Mouse (Mus musculus) hindbrain, postnatal 0 days (tissue): ENCODE data around the gene Aqp2. TPM values are rescaled to one million over a fixed set of nuclear protein-coding genes. Genes with fewer than 3 reads are reported as not detected.

Experiments used
- ATAC-seq: fragments of 200-750 bp; cut with Nextera tagmentation; 2 replicates; pipeline ENCODE4 v1.8.0; 2017; ENCODE audit warnings: mild to moderate bottlenecking, moderate TSS enrichment, moderate library complexity
- DNase-seq: peaks from one replicate; pipeline ENCODE4 v3.0.0-alpha.2; 2015; ENCODE audit warnings: low spot score
- H3K27ac ChIP-seq: fragments of 300-500 bp; sonication (generic); 2 replicates; pipeline ENCODE4 v1.5.1; 2014; ENCODE audit warnings: mild to moderate bottlenecking
- H3K27me3 ChIP-seq: fragments of 300-500 bp; sonication (generic); 2 replicates; pipeline ENCODE4 v1.6.1; 2014; ENCODE audit warnings: low read length, mixed read lengths; ENCODE audit not compliant: insufficient read depth
- H3K36me3 ChIP-seq: fragments of 300-500 bp; sonication (generic); 2 replicates; pipeline ENCODE4 v1.6.1; 2014; ENCODE audit warnings: low read length, mixed read lengths; ENCODE audit not compliant: insufficient read depth
- H3K4me1 ChIP-seq: fragments of 300-500 bp; sonication (generic); 2 replicates; pipeline ENCODE4 v1.6.1; 2014; ENCODE audit warnings: antibody characterized with exemption, low read length, mixed read lengths; ENCODE audit not compliant: insufficient read depth
- H3K4me2 ChIP-seq: fragments of 300-500 bp; sonication (generic); 2 replicates; pipeline ENCODE4 v1.6.1; 2014; ENCODE audit warnings: low read depth, mild to moderate bottlenecking, low read length, moderate library complexity, mixed read lengths
- H3K4me3 ChIP-seq: fragments of 300-500 bp; sonication (generic); 2 replicates; pipeline ENCODE4 v1.5.1; 2014; ENCODE audit warnings: low read length
- H3K9ac ChIP-seq: fragments of 300-500 bp; sonication (generic); replicated peaks from 2 replicates; pipeline ENCODE4 v1.6.1; 2014; ENCODE audit warnings: mild to moderate bottlenecking, low read length, moderate library complexity, mixed read lengths
- H3K9me3 ChIP-seq: fragments of 300-500 bp; sonication (generic); 2 replicates; pipeline ENCODE4 v1.6.1; 2016; ENCODE audit warnings: low read length, mixed read lengths
- CTCF ChIP-seq: IDR thresholded peaks from 2 replicates; pipeline ENCODE4 v1.5.1; 2016; ENCODE audit warnings: antibody characterized with exemption, control low read depth, low read depth
- WGBS: fragments of 180-500 bp; shearing (Covaris S2); extraction: QIAGEN DNeasy Blood & Tissue Kit; methylation state at CpG from one replicate; pipeline ENCODE4 v1.1.7; 2014; 5-methylcytosine and 5-hydroxymethylcytosine counted together
- polyA plus RNA-seq: library from polyadenylated mRNA; unstranded; fragments of >200 nt; fragmentation: Nextera tagmentation; extraction: Ambion mirVana; gene quantifications from 2 replicates; pipeline ENCODE4 v1.2.1, GENCODE M21; 2015
- total RNA-seq: library from RNA; depleted of rRNA; stranded (reverse); fragments of >200 nt; gene quantifications from 2 replicates; pipeline ENCODE4 v1.2.3, GENCODE M21; 2014; rRNA removed

Aqp2 gene
- total and polyA plus RNA-seq, 2 experiments from 2014 or later = 0.10 TPM; not detected in 1

GRCm38 (mm10) chr15:99614753-99615152 lies 35.9 kb downstream of the Aqp2 start:
- WGBS = 4% methylated on average over 12 of the region's 12 CpGs
- H3K9ac ChIP-seq = no peak overlapping the region
- H3K4me1 ChIP-seq = peaks cover 14% of the 10 kb centered on the region; the same call in 1 of the 2 replicates
- no peaks in the 10 kb centered on the region for H3K9me3 ChIP-seq
- no peaks in the 10 kb centered on the region for H3K36me3 ChIP-seq
- DNase-seq (peak; percentile 72), ATAC-seq (peak; percentile 52)
- H3K27ac ChIP-seq = peak overlapping the region; percentile 16; the same call in 1 of the 2 replicates
- peak overlapping the region; percentile 36 for H3K4me2 ChIP-seq
- no peak overlapping the region for H3K4me3 ChIP-seq
- H3K27me3 ChIP-seq = no peaks in the 10 kb centered on the region
- TF ChIP-seq CTCF = no peak

GRCm38 (mm10) chr15:99615246-99615645 lies 36.4 kb downstream of the Aqp2 start:
- Histone ChIP-seq H3K4me2 (no peak overlapping the region), H3K4me1 (peaks cover 14% of the 10 kb centered on the region; the same call in 1 of the 2 replicates), H3K9ac (no peak overlapping the region), H3K4me3 (no peak overlapping the region), H3K27ac (peak overlapping the region; percentile 16; the same call in 1 of the 2 replicates), H3K27me3 (no peaks in the 10 kb centered on the region), H3K36me3 (no peaks in the 10 kb centered on the region), H3K9me3 (no peaks in the 10 kb centered on the region)
- DNase-seq (peak; percentile 50), ATAC-seq (peak; percentile 75; the same call in 1 of the 2 replicates)
- WGBS = 27% methylated on average over 9 of the region's 9 CpGs
- TF ChIP-seq CTCF = no peak

GRCm38 (mm10) chr15:99618595-99618994 lies 39.7 kb downstream of the Aqp2 start:
- ATAC-seq = no peak
- H3K4me1 ChIP-seq = peaks cover 9% of the 10 kb centered on the region; the same call in 1 of the 2 replicates
- H3K9ac ChIP-seq = no peak overlapping the region
- DNase-seq = no peak
- 0 out of 2 replicates have a peak, but pooled peaks cover 5% of the 10 kb centered on the region for H3K36me3 ChIP-seq
- H3K27ac ChIP-seq = no peak overlapping the region
- WGBS = 87% methylated on average over 3 of the region's 3 CpGs
- no peak for TF ChIP-seq CTCF
- H3K4me3 ChIP-seq = no peak overlapping the region
- H3K4me2 ChIP-seq = no peak overlapping the region
- no peaks in the 10 kb centered on the region for H3K9me3 ChIP-seq
- H3K27me3 ChIP-seq = no peaks in the 10 kb centered on the region

- Histone ChIP-seq H3K4me3 (no peak overlapping the region), H3K4me1 (peaks cover 2% of the 10 kb centered on the region; the same call in 1 of the 2 replicates), H3K27ac (no peak overlapping the region), H3K27me3 (no peaks in the 10 kb centered on the region), H3K9me3 (no peaks in the 10 kb centered on the region), H3K36me3 (0 out of 2 replicates have a peak, but pooled peaks cover 6% of the 10 kb centered on the region), H3K9ac (no peak overlapping the region), H3K4me2 (no peak overlapping the region)
- ATAC-seq = no peak
- TF ChIP-seq CTCF = no peak
- no peak for DNase-seq
- WGBS = 44% methylated on average over 4 of the region's 4 CpGs
Observed at GRCm38 (mm10) chr15:99619821-99620220, 41.0 kb downstream of the Aqp2 start.

GRCm38 (mm10) chr15:99622063-99622462 lies 43.2 kb downstream of the Aqp2 start:
- Histone ChIP-seq H3K9ac (no peak overlapping the region), H3K4me2 (no peak overlapping the region), H3K4me1 (no peaks in the 10 kb centered on the region), H3K27ac (no peak overlapping the region), H3K27me3 (no peaks in the 10 kb centered on the region), H3K9me3 (no peaks in the 10 kb centered on the region), H3K4me3 (no peak overlapping the region), H3K36me3 (0 out of 2 replicates have a peak, but pooled peaks cover 12% of the 10 kb centered on the region)
- ATAC-seq (no peak), DNase-seq (no peak)
- no peak for TF ChIP-seq CTCF
- WGBS = 96% methylated on average over 11 of the region's 11 CpGs

GRCm38 (mm10) chr15:99631618-99632017 lies 52.8 kb downstream of the Aqp2 start:
- Histone ChIP-seq H3K9me3 (no peaks in the 10 kb centered on the region), H3K9ac (no peak overlapping the region), H3K4me3 (no peak overlapping the region), H3K27me3 (no peaks in the 10 kb centered on the region), H3K27ac (no peak overlapping the region), H3K4me1 (no peaks in the 10 kb centered on the region), H3K4me2 (no peak overlapping the region), H3K36me3 (peaks cover 17% of the 10 kb centered on the region)
- DNase-seq = no peak
- peak; percentile 53 for TF ChIP-seq CTCF
- no peak for ATAC-seq

Other genes starting within 250 kb of the Aqp2 start
- gene Fmnl3, start 208.6 kb upstream of the Aqp2 start, total RNA-seq = 11.9 and 15.2 TPM in 2 replicates
- gene Fmnl3, start 208.6 kb upstream of the Aqp2 start, polyA plus RNA-seq = 8.0 and 8.2 TPM in 2 replicates
- 323 and 346 TPM in 2 replicates for gene Tmbim6, start 186.2 kb upstream of the Aqp2 start, total RNA-seq
- gene Tmbim6, start 186.2 kb upstream of the Aqp2 start, polyA plus RNA-seq = 355 and 374 TPM in 2 replicates
- gene Nckap5l, start 121.3 kb upstream of the Aqp2 start, total RNA-seq = 19.5 and 23.4 TPM in 2 replicates
- 10.0 and 11.4 TPM in 2 replicates for gene Nckap5l, start 121.3 kb upstream of the Aqp2 start, polyA plus RNA-seq
- 10.1 and 13.7 TPM in 2 replicates for gene Bcdin3d, start 104.3 kb upstream of the Aqp2 start, total RNA-seq
- gene Bcdin3d, start 104.3 kb upstream of the Aqp2 start, polyA plus RNA-seq = 12.6 and 12.7 TPM in 2 replicates
- gene Faim2, start 50.9 kb upstream of the Aqp2 start, total RNA-seq = 30.5 and 33.4 TPM in 2 replicates
- 54.6 and 57.9 TPM in 2 replicates for gene Faim2, start 50.9 kb upstream of the Aqp2 start, polyA plus RNA-seq
- 3.8 and 5.5 TPM in 2 replicates for gene Aqp5, start 11.7 kb downstream of the Aqp2 start, total RNA-seq
- 1.1 TPM in 2 replicates for gene Aqp5, start 11.7 kb downstream of the Aqp2 start, polyA plus RNA-seq
- 0.14 and 0.26 TPM in 2 replicates for gene Aqp6, start 22.3 kb downstream of the Aqp2 start, total RNA-seq
- 0.33 and 0.50 TPM in 2 replicates for gene Aqp6, start 22.3 kb downstream of the Aqp2 start, polyA plus RNA-seq
- gene Racgap1, start 72.6 kb downstream of the Aqp2 start, total RNA-seq = 46.4 and 49.1 TPM in 2 replicates
- 49.7 and 52.0 TPM in 2 replicates for gene Racgap1, start 72.6 kb downstream of the Aqp2 start, polyA plus RNA-seq
- 127 and 143 TPM in 2 replicates for gene Asic1, start 91.3 kb downstream of the Aqp2 start, total RNA-seq
- gene Asic1, start 91.3 kb downstream of the Aqp2 start, polyA plus RNA-seq = 32.0 and 37.1 TPM in 2 replicates
- 74.0 and 89.4 TPM in 2 replicates for gene Smarcd1, start 123.1 kb downstream of the Aqp2 start, total RNA-seq
- 78.1 and 91.2 TPM in 2 replicates for gene Smarcd1, start 123.1 kb downstream of the Aqp2 start, polyA plus RNA-seq
- gene Gm17349, start 126.4 kb downstream of the Aqp2 start, total RNA-seq = not detected in 2 replicates
- gene Gm17349, start 126.4 kb downstream of the Aqp2 start, polyA plus RNA-seq = not detected in 2 replicates
- 2.8 and 3.7 TPM in 2 replicates for gene Gpd1, start 138.5 kb downstream of the Aqp2 start, total RNA-seq
- 2.5 TPM in 2 replicates for gene Gpd1, start 138.5 kb downstream of the Aqp2 start, polyA plus RNA-seq
- 61.2 and 101 TPM in 2 replicates for gene Cox14, start 146.6 kb downstream of the Aqp2 start, total RNA-seq
- gene Cox14, start 146.6 kb downstream of the Aqp2 start, polyA plus RNA-seq = 201 and 202 TPM in 2 replicates
- gene Cers5, start 193.8 kb downstream of the Aqp2 start, total RNA-seq = 92.8 and 105 TPM in 2 replicates
- 73.0 and 73.9 TPM in 2 replicates for gene Cers5, start 193.8 kb downstream of the Aqp2 start, polyA plus RNA-seq